Mouse (Mus musculus) lung, postnatal 0 days (tissue): ENCODE results near the gene Aldh3b1. TPM values are rescaled to one million over a fixed set of nuclear protein-coding genes. Genes with fewer than 3 reads are reported as not detected.

Source experiments
- ATAC-seq: fragments of 200-750 bp; cut with Nextera tagmentation; 2 replicates; pipeline ENCODE4 v1.8.0; 2017; ENCODE audit warnings: moderate library complexity
- DNase-seq: peaks from one replicate; pipeline ENCODE4 v3.0.0-alpha.2; 2016; ENCODE audit warnings: low spot score
- H3K27ac ChIP-seq: fragments of 300-500 bp; sonication (generic); 2 replicates; pipeline ENCODE4 v1.5.1; 2014; ENCODE audit warnings: antibody characterized with exemption, mild to moderate bottlenecking, low read length, mixed read lengths
- H3K27me3 ChIP-seq: fragments of 300-500 bp; sonication (generic); replicated peaks from 2 replicates; pipeline ENCODE4 v1.6.1; 2014; ENCODE audit warnings: low read length, mixed read lengths; ENCODE audit not compliant: insufficient read depth
- H3K36me3 ChIP-seq: fragments of 300-500 bp; sonication (generic); 2 replicates; pipeline ENCODE4 v1.6.1; 2014; ENCODE audit warnings: low read length, mixed read lengths; ENCODE audit not compliant: insufficient read depth
- H3K4me1 ChIP-seq: fragments of 300-500 bp; sonication (generic); 2 replicates; pipeline ENCODE4 v1.6.1; 2014; ENCODE audit warnings: antibody characterized with exemption, low read depth, low read length, mixed read lengths; ENCODE audit not compliant: insufficient read depth
- H3K4me2 ChIP-seq: fragments of 300-500 bp; sonication (generic); replicated peaks from 2 replicates; pipeline ENCODE4 v1.6.1; 2014; ENCODE audit warnings: low read depth, mild to moderate bottlenecking, low read length, moderate library complexity, mixed read lengths
- H3K4me3 ChIP-seq: fragments of 300-500 bp; sonication (generic); 2 replicates; pipeline ENCODE4 v1.5.1; 2014; ENCODE audit warnings: low read depth, low read length
- H3K9ac ChIP-seq: fragments of 300-500 bp; sonication (generic); replicated peaks from 2 replicates; pipeline ENCODE4 v1.6.1; 2014; ENCODE audit warnings: low read depth, mild to moderate bottlenecking
- H3K9me3 ChIP-seq: fragments of 300-500 bp; sonication (generic); 2 replicates; pipeline ENCODE4 v1.6.1; 2016; ENCODE audit warnings: low read length, mixed read lengths
- CTCF ChIP-seq: IDR thresholded peaks from 2 replicates; pipeline ENCODE4 v1.5.1; 2016; ENCODE audit warnings: antibody characterized with exemption, mild to moderate bottlenecking
- EP300 ChIP-seq: IDR thresholded peaks from 2 replicates; pipeline ENCODE4 v1.6.1; 2016; ENCODE audit warnings: antibody characterized with exemption, mild to moderate bottlenecking, control low read depth
- whole genome bisulfite sequencing: fragments of 180-500 bp; shearing (Covaris S2); extraction: QIAGEN DNeasy Blood & Tissue Kit; methylation state at CpG from one replicate; pipeline ENCODE4 v1.1.7; 2014; 5-methylcytosine and 5-hydroxymethylcytosine counted together
- polyA plus RNA-seq: library from polyadenylated mRNA; unstranded; fragments of >200 nt; fragmentation: Nextera tagmentation; extraction: Ambion mirVana; gene quantifications from 2 replicates; pipeline ENCODE4 v1.2.1, GENCODE M21; 2015

The Aldh3b1 gene
- polyA plus RNA-seq, 1 experiment from 2014 or later = 33.2 TPM

DNA sequence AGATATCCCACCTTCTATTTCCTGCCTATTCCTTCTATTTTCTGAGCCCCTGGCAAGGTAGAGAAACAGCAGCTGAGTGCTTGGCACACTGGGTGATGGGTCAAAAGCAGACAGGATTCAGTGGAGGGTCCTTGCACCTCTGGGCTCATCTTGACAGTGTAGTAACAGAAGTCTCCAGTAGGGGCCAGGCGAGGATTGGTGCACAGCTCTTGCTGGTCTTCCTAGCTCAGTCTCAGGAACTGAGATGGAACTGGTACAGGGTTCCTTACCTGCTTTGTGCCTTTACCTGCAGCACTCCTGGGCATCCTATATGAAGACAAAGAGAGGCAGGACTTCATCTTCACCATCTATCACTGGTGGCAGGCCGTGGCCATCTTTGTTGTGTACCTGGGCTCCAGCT lies 17.1 kb upstream of the Aldh3b1 start:
- H3K27me3 ChIP-seq = no peaks in the 10 kb centered on the region
- no peak overlapping the region for H3K9ac ChIP-seq
- peak; percentile 98 for TF ChIP-seq CTCF
- TF ChIP-seq EP300 = no peak
- DNase-seq (peak; percentile 60), ATAC-seq (peak; percentile 74)
- H3K9me3 ChIP-seq = no peaks in the 10 kb centered on the region
- no peak overlapping the region for H3K27ac ChIP-seq
- no peak overlapping the region for H3K4me3 ChIP-seq
- no peaks in the 10 kb centered on the region for H3K36me3 ChIP-seq
- WGBS = 12% methylated on average over 2 of the region's 2 CpGs
- no peaks in the 10 kb centered on the region for H3K4me1 ChIP-seq
- H3K4me2 ChIP-seq = no peak overlapping the region

DNA sequence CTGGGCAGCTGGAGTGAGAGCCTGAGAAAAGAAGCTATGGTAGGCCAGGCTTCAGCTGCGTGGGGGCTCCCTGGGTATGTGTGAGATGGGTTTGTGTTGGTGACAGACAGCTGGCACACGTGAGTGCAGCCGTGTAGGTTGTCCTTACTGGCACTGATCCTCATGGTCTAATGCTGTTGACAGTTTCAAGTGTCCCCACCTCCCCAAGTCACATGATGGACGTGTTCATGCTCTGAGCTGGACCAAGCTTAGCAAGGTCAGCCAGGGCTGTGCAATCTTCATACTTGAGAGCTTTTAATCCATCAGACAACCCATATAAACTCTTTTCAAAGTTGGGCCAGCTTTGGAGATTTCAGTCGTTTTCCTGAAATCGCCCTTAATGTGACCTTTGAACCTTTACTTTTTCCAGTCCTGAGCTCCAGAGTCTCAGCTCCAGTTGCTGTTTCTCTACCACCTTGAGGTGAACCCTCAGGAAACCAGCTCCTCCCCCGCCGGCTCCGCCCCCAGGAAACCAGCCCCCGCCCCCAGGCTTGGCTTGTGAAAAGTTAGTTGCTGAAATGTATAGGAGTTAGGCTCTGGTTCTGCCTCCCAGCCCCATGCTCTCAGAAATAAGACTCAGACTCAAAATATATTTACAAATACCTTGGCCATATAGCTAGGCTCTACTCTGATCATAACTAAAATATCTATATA lies 16.4 kb upstream of the Aldh3b1 start:
- WGBS = 27% methylated on average over 10 of the region's 10 CpGs
- ATAC-seq = no peak

DNA sequence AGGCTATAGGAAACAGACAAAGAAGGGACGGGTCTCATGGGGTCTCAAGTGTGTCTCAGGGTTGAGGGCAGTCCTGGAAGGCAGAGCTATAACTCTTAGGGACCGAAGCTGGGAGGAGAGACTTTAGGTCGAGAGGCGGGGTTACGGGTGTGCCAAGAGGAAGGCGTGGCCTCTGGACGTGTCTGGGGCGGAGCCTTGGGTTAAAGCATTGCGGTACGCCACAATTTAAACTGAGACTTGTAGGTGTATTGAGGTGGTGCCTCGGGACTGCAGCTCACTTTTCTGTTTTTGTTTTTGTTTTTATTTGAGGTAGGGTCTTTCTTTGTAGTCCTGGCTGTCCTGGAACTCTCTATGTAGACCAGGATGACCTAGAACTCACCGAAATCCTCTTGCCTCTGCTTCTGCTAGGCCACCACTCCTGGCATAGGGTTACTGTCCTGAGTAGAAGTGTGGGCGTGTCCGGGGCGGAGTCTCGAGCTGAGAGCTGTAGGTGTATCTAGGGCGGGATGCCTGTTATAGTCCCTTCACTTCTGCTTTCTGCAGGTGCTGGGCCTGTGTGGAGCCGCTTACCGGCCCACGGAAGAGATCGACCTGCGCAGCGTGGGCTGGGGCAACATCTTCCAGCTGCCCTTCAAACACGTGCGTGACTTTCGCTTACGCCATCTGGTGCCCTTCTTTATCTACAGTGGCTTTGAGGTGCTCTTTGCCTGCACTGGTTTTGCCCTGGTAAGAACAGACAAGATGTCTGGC lies 13.6 kb upstream of the Aldh3b1 start:
- H3K4me1 ChIP-seq = no peaks in the 10 kb centered on the region
- H3K9me3 ChIP-seq = no peaks in the 10 kb centered on the region
- 0 out of 2 replicates have a peak overlapping the region, but pooled peaks have one; percentile 28 for H3K4me2 ChIP-seq
- TF ChIP-seq CTCF (peak; percentile 18; the same call in 1 of the 2 replicates), EP300 (no peak)
- DNase-seq (peak; percentile 45), ATAC-seq (peak; percentile 75)
- no peak overlapping the region for H3K9ac ChIP-seq
- H3K4me3 ChIP-seq = no peak overlapping the region
- H3K27me3 ChIP-seq = no peaks in the 10 kb centered on the region
- 21% methylated on average over 27 of the region's 27 CpGs for WGBS
- H3K27ac ChIP-seq = no peak overlapping the region
- no peaks in the 10 kb centered on the region for H3K36me3 ChIP-seq

More for the DNA sequence above, 16.4 kb upstream of the Aldh3b1 start:
- Histone ChIP-seq H3K36me3 (no peaks in the 10 kb centered on the region), H3K4me2 (no peak overlapping the region), H3K27me3 (no peaks in the 10 kb centered on the region), H3K4me3 (no peak overlapping the region), H3K27ac (no peak overlapping the region), H3K9me3 (no peaks in the 10 kb centered on the region), H3K4me1 (no peaks in the 10 kb centered on the region), H3K9ac (no peak overlapping the region)
- DNase-seq = no peak
- TF ChIP-seq CTCF (no peak), EP300 (no peak)

DNA sequence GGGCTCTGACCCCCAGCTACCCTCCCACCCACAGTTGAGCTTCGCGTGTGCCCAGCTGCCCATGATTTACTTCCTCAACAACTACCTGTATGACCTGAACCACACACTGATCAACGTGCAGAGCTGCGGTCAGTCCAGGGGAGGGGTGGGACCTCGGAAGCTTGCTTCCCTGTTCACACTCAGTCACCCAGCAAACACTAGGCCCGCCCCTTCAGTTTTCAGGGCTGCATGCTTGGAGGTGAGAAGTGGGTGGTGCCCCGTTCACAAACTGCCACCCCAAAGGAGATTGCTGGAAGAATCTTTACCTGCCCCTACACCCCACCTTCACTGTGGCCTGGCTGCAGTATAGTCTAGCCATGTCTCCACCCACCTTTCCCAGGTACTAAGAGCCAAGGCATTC lies 12.7 kb upstream of the Aldh3b1 start:
- no peaks in the 10 kb centered on the region for H3K27me3 ChIP-seq
- TF ChIP-seq CTCF = no peak
- no peak for TF ChIP-seq EP300
- no peak overlapping the region for H3K9ac ChIP-seq
- no peak overlapping the region for H3K4me2 ChIP-seq
- DNase-seq = no peak
- no peaks in the 10 kb centered on the region for H3K9me3 ChIP-seq
- 72% methylated on average over 7 of the region's 7 CpGs for WGBS
- H3K4me3 ChIP-seq = no peak overlapping the region
- H3K36me3 ChIP-seq = no peaks in the 10 kb centered on the region
- ATAC-seq = no peak
- H3K27ac ChIP-seq = no peak overlapping the region
- no peaks in the 10 kb centered on the region for H3K4me1 ChIP-seq

DNA sequence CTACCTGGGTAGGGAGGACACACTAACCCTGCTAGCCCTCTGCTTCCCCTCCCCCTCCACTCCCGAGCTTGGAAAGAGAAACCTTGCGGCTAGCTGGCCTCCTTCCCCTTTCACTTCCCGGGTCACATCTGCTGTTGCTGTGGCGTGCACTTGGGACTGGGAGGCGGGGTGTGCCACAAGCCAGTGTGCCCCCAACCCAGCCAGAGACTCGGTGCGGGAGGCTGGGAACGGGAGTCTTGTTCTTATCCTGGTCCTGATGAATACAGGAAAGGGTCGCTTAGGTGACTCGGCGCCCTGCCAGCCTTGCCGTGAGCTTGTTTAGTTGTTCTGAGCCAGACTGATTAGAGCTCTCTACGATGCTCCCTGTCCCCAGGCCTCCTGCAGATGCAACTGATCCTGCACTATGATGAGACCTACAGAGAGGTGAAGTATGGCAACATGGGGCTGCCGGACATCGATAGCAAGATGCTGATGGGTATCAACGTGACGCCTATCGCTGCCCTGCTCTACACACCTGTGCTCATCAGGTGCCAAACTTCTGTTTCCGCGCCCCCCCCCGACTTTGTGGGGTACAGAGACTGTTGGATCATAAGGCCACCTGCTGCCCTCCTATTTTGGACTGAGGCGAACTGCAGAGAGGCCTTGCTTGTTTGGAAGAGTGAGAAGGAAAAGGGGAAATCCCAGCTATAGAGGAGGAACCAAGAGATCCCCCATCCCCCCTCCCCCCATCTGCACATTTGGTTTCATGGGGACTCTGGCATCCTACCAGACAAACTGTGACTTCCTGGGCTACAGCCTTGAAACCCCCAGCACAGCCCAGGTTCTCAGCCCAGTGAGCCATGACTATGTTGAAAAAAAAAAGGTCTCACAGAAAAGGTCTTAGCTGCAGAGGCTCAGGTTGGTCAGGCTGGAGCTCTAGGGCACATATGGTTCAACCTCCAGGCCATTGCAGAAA lies 6.6 kb upstream of the Aldh3b1 start:
- TF ChIP-seq CTCF = no peak
- TF ChIP-seq EP300 = no peak
- DNase-seq (peak; percentile 76), ATAC-seq (peak; percentile 59)
- Histone ChIP-seq H3K27ac (peak overlapping the region; percentile 47; the same call in 1 of the 2 replicates), H3K4me1 (peaks cover 6% of the 10 kb centered on the region; the same call in 1 of the 2 replicates), H3K4me2 (peak overlapping the region; percentile 92), H3K4me3 (peak overlapping the region; percentile 55), H3K9ac (peak overlapping the region; percentile 51), H3K27me3 (no peaks in the 10 kb centered on the region), H3K36me3 (no peaks in the 10 kb centered on the region), H3K9me3 (no peaks in the 10 kb centered on the region)
- 8% methylated on average over 22 of the region's 22 CpGs for WGBS
